Comparison of ENCODE assay signal across 12 mouse cellular contexts in the genomic region with DNA sequence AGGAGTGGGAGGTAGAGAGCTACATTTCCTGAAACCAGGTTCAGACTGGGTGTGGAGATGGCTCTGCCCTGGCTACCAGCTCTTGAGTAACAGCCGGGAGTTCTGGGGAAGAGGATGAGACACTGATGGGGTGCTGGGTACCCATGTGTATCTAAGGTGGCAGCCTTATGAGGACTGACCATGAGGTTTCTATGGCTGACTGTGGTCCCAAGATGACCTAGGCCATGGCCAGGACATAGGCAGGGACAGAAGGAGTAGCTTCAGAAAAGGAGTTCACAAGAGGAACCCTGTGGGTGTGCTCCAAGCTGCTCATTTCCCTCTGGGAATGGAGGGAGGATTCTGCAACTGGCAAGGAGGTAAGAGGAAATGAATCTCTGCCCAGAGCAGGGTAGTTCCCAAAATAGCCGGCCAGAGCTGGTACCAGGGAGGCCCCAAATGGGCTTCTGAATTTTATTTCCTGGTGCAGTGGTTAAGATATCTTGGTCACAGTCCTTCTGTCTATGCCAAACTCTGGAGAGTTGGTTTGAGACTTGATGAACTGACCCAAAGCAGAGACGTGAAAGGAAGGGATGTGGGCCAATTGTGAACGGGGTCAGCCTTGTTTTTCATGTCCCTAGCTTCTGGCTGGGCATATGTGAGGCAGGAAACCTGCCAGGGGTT. TPM values are rescaled to one million over a fixed set of nuclear protein-coding genes. Genes with fewer than 3 reads are reported as not detected.
DNase-seq lines count a peak whose midpoint lies in the region; ATAC-seq and TF ChIP-seq lines count a peak whose summit lies in the region.
"Had no signal": no experiment of that assay in that cellular context is flagged by ENCODE, and none has a peak within 500 bp of the region (broad histone marks: within the 10 kb centered on the region; RNA-seq: fewer than 3 reads in every experiment).

No protein-coding gene starts in this region.

- TF ChIP-seq POLR2A in thymus, adult 2 months (IDR thresholded peaks at IDR 0.05; ENCODE audit: control insufficient read depth, extremely low read depth, insufficient read depth, low read length, poor library complexity) = no peak

- no peaks in the 10 kb centered on the region for H3K9me3 ChIP-seq in heart, embryonic 12.5 days (replicated peaks)
- no peaks in the 10 kb centered on the region for H3K9me3 ChIP-seq in embryonic facial prominence, embryonic 14.5 days (ENCODE audit: control insufficient read depth, low read length)
- no peaks in the 10 kb centered on the region for H3K9me3 ChIP-seq in intestine, embryonic 16.5 days (ENCODE audit: control insufficient read depth, low read length)
- H3K9me3 ChIP-seq: neural tube, embryonic 12.5 days had no signal

- no peaks in the 10 kb centered on the region for H3K36me3 ChIP-seq in heart, embryonic 12.5 days
- no peaks in the 10 kb centered on the region for H3K36me3 ChIP-seq in embryonic facial prominence, embryonic 14.5 days (ENCODE audit: control insufficient read depth, insufficient read depth, low read length)
- H3K36me3 ChIP-seq in intestine, embryonic 16.5 days (ENCODE audit: control insufficient read depth, insufficient read depth, low read length) = no peaks in the 10 kb centered on the region
- H3K36me3 ChIP-seq in thymus, adult 2 months (ENCODE audit: control insufficient read depth, insufficient read depth, low read length) = no peaks in the 10 kb centered on the region
- H3K36me3 ChIP-seq: neural tube, embryonic 12.5 days had no signal

- no peak overlapping the region for H3K9ac ChIP-seq in heart, embryonic 12.5 days
- no peak overlapping the region for H3K9ac ChIP-seq in embryonic facial prominence, embryonic 14.5 days (ENCODE audit: low read depth, low read length)
- no peak overlapping the region for H3K9ac ChIP-seq in intestine, embryonic 16.5 days (ENCODE audit: low read depth, low read length)
- H3K9ac ChIP-seq: neural tube, embryonic 12.5 days had no signal

- H3K4me2 ChIP-seq in heart, embryonic 12.5 days = no peak overlapping the region
- 0 out of 2 replicates have a peak overlapping the region, but pooled peaks have one; percentile 89 for H3K4me2 ChIP-seq in embryonic facial prominence, embryonic 14.5 days (ENCODE audit: low read depth, low read length)
- H3K4me2 ChIP-seq in intestine, embryonic 16.5 days (ENCODE audit: low read depth, low read length) = no peak overlapping the region
- H3K4me2 ChIP-seq: neural tube, embryonic 12.5 days had no signal

- peak; percentile 57 to 67 for DNase-seq in heart, adult 18-20 months
- peak; percentile 42 for DNase-seq in 3T3-L1 (ENCODE audit: low read depth, low spot score)
- no peak for DNase-seq in embryonic facial prominence, embryonic 14.5 days (ENCODE audit: low spot score)
- DNase-seq in embryo, embryonic 10.5 days (ENCODE audit: low spot score) = no peak
- DNase-seq in thymus, adult 2 months = no peak
- DNase-seq in layer of hippocampus, adult 11-12 months (ENCODE audit: low spot score) = no peak
- DNase-seq: adrenal gland, postnatal 36 days had no signal

- H3K4me1 ChIP-seq in heart, embryonic 12.5 days (replicated peaks) = peaks cover 44% of the 10 kb centered on the region
- peaks cover 17% of the 10 kb centered on the region for H3K4me1 ChIP-seq in embryonic facial prominence, embryonic 14.5 days (ENCODE audit: control insufficient read depth, insufficient read depth, low read length)
- H3K4me1 ChIP-seq in intestine, embryonic 16.5 days (ENCODE audit: control insufficient read depth, insufficient read depth, low read length) = peaks cover 41% of the 10 kb centered on the region
- H3K4me1 ChIP-seq in thymus, adult 2 months (replicated peaks; ENCODE audit: control insufficient read depth, insufficient read depth, low read length) = peaks cover 13% of the 10 kb centered on the region

- WGBS in heart, embryonic 12.5 days = 75% methylated on average over 4 of the region's 4 CpGs
- WGBS in embryonic facial prominence, embryonic 14.5 days = 62% methylated on average over 4 of the region's 4 CpGs
- WGBS in intestine, embryonic 16.5 days = 76% methylated on average over 4 of the region's 4 CpGs
- WGBS in thymus, adult 2 months = 83% methylated on average over 4 of the region's 4 CpGs

- H3K4me3 ChIP-seq in heart, embryonic 12.5 days = no peak overlapping the region
- H3K4me3 ChIP-seq in embryonic facial prominence, embryonic 14.5 days (ENCODE audit: low read depth, low read length) = no peak overlapping the region
- H3K4me3 ChIP-seq in intestine, embryonic 16.5 days (ENCODE audit: low read length) = no peak overlapping the region
- no peak overlapping the region for H3K4me3 ChIP-seq in thymus, adult 2 months (ENCODE audit: control insufficient read depth, insufficient read depth, low read length)
- H3K4me3 ChIP-seq: erythroblast, embryonic 14.5 days; neural tube, embryonic 12.5 days had no signal

- no peak for ATAC-seq in heart, embryonic 12.5 days (ENCODE audit: insufficient number of reproducible peaks, low FRiP score)
- ATAC-seq in embryonic facial prominence, embryonic 14.5 days (ENCODE audit: low read depth) = no peak
- no peak for ATAC-seq in intestine, embryonic 16.5 days

- no peaks in the 10 kb centered on the region for H3K27me3 ChIP-seq in heart, embryonic 12.5 days (replicated peaks)
- no peaks in the 10 kb centered on the region for H3K27me3 ChIP-seq in embryonic facial prominence, embryonic 14.5 days (replicated peaks; ENCODE audit: control insufficient read depth, insufficient read depth, low read length)
- H3K27me3 ChIP-seq in intestine, embryonic 16.5 days (replicated peaks; ENCODE audit: control insufficient read depth, insufficient read depth, low read length) = no peaks in the 10 kb centered on the region
- H3K27me3 ChIP-seq in thymus, adult 2 months (ENCODE audit: control insufficient read depth, insufficient read depth, low read length) = no peaks in the 10 kb centered on the region

- H3K27ac ChIP-seq in heart, embryonic 12.5 days (ENCODE audit: poor library complexity, severe bottlenecking) = no peak overlapping the region
- H3K27ac ChIP-seq in embryonic facial prominence, embryonic 14.5 days (replicated peaks; ENCODE audit: low read depth, low read length) = peak overlapping the region; percentile 93
- peak overlapping the region; percentile 96; the same call in 1 of the 2 replicates for H3K27ac ChIP-seq in intestine, embryonic 16.5 days (ENCODE audit: low read length)
- no peak overlapping the region for H3K27ac ChIP-seq in thymus, adult 2 months (ENCODE audit: control insufficient read depth, insufficient read depth, low read length)
- H3K27ac ChIP-seq: neural tube, embryonic 12.5 days had no signal

- TF ChIP-seq CTCF in thymus, adult 2 months (IDR thresholded peaks at IDR 0.05; ENCODE audit: borderline replicate concordance, control insufficient read depth, extremely low read depth, insufficient read depth, low read length, poor library complexity) = no peak

RNA-seq across cellular contexts. Expression of a gene that starts 1.6 kb away (rescaled TPM):
- total RNA-seq in heart, adult 18-20 months (2021) = 1 to 10 TPM; 1.3 to 1.6 TPM
- 3.0 and 4.3 TPM in 2 replicates for polyA plus RNA-seq in heart, embryonic 12.5 days (2016; fragmentation: Nextera tagmentation; extraction: Ambion mirVana)
- polyA plus RNA-seq in embryonic facial prominence, embryonic 14.5 days (2014; fragmentation: Nextera tagmentation; extraction: Ambion mirVana) = 7.4 TPM in 2 replicates
- 15.1 and 21.7 TPM in 2 replicates for polyA plus RNA-seq in intestine, embryonic 16.5 days (2015; fragmentation: Nextera tagmentation; extraction: Ambion mirVana)
- 13.4 and 15.1 TPM in 2 replicates for polyA plus RNA-seq in thymus, adult 2 months (2012; rRNA removed)

RNA-seq across cellular contexts. Expression of a gene that starts 4.1 kb away (rescaled TPM):
- not detected for total RNA-seq in heart, adult 18-20 months (2021)
- not detected in 2 replicates for polyA plus RNA-seq in heart, embryonic 12.5 days (2016; fragmentation: Nextera tagmentation; extraction: Ambion mirVana)
- polyA plus RNA-seq in embryonic facial prominence, embryonic 14.5 days (2014; fragmentation: Nextera tagmentation; extraction: Ambion mirVana) = 0.64 and 1.3 TPM in 2 replicates
- not detected in 2 replicates for polyA plus RNA-seq in intestine, embryonic 16.5 days (2015; fragmentation: Nextera tagmentation; extraction: Ambion mirVana)
- polyA plus RNA-seq in thymus, adult 2 months (2012; rRNA removed) = 0.40 and 1.3 TPM in 2 replicates
- total RNA-seq: liver, adult 2 months had no signal
- polyA plus RNA-seq: erythroblast, embryonic 14.5 days; liver, adult 2 months; neural tube, embryonic 12.5 days had no signal

RNA-seq across cellular contexts. Expression of a gene that starts 36.5 kb away (rescaled TPM):
- under 1 TPM; 0.31 to 0.60 TPM for total RNA-seq in heart, adult 18-20 months (2021)
- 1.1 and 1.3 TPM in 2 replicates for polyA plus RNA-seq in heart, embryonic 12.5 days (2016; fragmentation: Nextera tagmentation; extraction: Ambion mirVana)
- 17.4 and 22.0 TPM in 2 replicates for polyA plus RNA-seq in embryonic facial prominence, embryonic 14.5 days (2014; fragmentation: Nextera tagmentation; extraction: Ambion mirVana)
- polyA plus RNA-seq in intestine, embryonic 16.5 days (2015; fragmentation: Nextera tagmentation; extraction: Ambion mirVana) = 0.99 and 1.2 TPM in 2 replicates
- polyA plus RNA-seq in thymus, adult 2 months (2012; rRNA removed) = 5.1 and 7.9 TPM in 2 replicates

RNA-seq across cellular contexts. Expression of a gene that starts 48.4 kb away (rescaled TPM):
- 10 to 100 TPM; 31.4 to 55.0 TPM for total RNA-seq in heart, adult 18-20 months (2021)
- 67.5 and 70.3 TPM in 2 replicates for polyA plus RNA-seq in heart, embryonic 12.5 days (2016; fragmentation: Nextera tagmentation; extraction: Ambion mirVana)
- 81.7 and 90.0 TPM in 2 replicates for polyA plus RNA-seq in embryonic facial prominence, embryonic 14.5 days (2014; fragmentation: Nextera tagmentation; extraction: Ambion mirVana)
- 162 and 184 TPM in 2 replicates for polyA plus RNA-seq in intestine, embryonic 16.5 days (2015; fragmentation: Nextera tagmentation; extraction: Ambion mirVana)
- polyA plus RNA-seq in thymus, adult 2 months (2012; rRNA removed) = 2,502 and 2,648 TPM in 2 replicates

RNA-seq across cellular contexts. Expression of a gene that starts 53.5 kb away (rescaled TPM):
- 1,000 to 10,000 TPM; 2,230 to 2,333 TPM for total RNA-seq in heart, adult 18-20 months (2021)
- 738 and 745 TPM in 2 replicates for polyA plus RNA-seq in heart, embryonic 12.5 days (2016; fragmentation: Nextera tagmentation; extraction: Ambion mirVana)
- 454 and 456 TPM in 2 replicates for polyA plus RNA-seq in embryonic facial prominence, embryonic 14.5 days (2014; fragmentation: Nextera tagmentation; extraction: Ambion mirVana)
- 730 and 748 TPM in 2 replicates for polyA plus RNA-seq in intestine, embryonic 16.5 days (2015; fragmentation: Nextera tagmentation; extraction: Ambion mirVana)
- polyA plus RNA-seq in thymus, adult 2 months (2012; rRNA removed) = 554 and 681 TPM in 2 replicates

Comparison
In these comparisons a context has a peak if more than half of its experiments do, and no peak if none do; other contexts are left out.
1. DNase-seq: peak in heart, adult 18-20 months (2 of 2) and 3T3-L1 (single experiment); none in embryonic facial prominence, embryonic 14.5 days (single experiment), embryo, embryonic 10.5 days (single experiment), thymus, adult 2 months (single experiment) and layer of hippocampus, adult 11-12 months (single experiment).
2. H3K27ac ChIP-seq: peak in embryonic facial prominence, embryonic 14.5 days (single experiment) and intestine, embryonic 16.5 days (single experiment); none in heart, embryonic 12.5 days (single experiment) and thymus, adult 2 months (single experiment).